Comparison of ENCODE assay signal across 8 mouse cellular contexts in the genomic region with DNA sequence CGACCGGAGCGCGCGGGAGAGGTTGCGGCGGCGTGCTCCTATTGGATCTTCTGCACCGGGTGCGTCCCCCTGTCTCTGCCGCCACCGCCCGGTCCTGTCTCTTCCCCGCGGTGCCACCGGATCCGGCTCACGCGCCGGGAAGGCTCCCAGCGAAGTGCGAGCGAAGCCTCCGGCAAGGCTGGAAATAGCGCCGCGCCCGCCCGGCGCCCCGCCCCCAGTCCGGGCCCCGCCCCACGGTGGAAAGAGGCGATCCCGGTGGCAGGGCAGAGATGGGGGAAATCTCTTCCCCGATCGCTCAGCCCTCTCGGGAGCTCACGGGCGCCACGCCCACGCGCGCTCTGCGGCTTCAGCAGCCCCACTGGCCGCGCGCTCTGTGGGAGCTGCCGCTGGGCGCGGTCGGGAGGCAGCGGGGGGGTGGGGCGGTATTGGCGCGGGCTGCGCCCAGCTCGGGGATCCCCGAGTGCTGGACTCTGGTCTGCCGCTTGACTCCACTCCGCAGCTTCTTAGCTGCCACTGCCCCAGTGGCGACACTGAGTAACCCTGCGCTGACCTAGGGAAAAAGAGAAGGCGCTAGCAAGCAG. TPM values are rescaled to one million over a fixed set of nuclear protein-coding genes. Genes with fewer than 3 reads are reported as not detected.
DNase-seq lines count a peak whose midpoint lies in the region; ATAC-seq lines count a peak whose summit lies in the region.

A gene (minus strand): TSS at position 181 of the 581 bp plus-strand sequence.

- H3K4me3 ChIP-seq in embryonic facial prominence, embryonic 15.5 days (replicated peaks), result peak within 1 kb of the TSS; percentile 53
- H3K4me3 ChIP-seq in heart, embryonic 11.5 days (ENCODE audit: low read depth, low read length), result peak within 1 kb of the TSS; percentile 67
- H3K4me3 ChIP-seq in kidney, embryonic 14.5 days (ENCODE audit: low read length), result peak within 1 kb of the TSS; percentile 46
- peak within 1 kb of the TSS; percentile 64 for H3K4me3 ChIP-seq in limb, embryonic 12.5 days (replicated peaks)
- peak within 1 kb of the TSS; percentile 54 for H3K4me3 ChIP-seq in midbrain, embryonic 13.5 days (replicated peaks)
- H3K4me3 ChIP-seq in stomach, embryonic 14.5 days (ENCODE audit: low read depth, low read length), result peak within 1 kb of the TSS; percentile 55

- under 1% methylated on average over 59 of the region's 65 CpGs for WGBS in embryonic facial prominence, embryonic 15.5 days
- WGBS in heart, embryonic 11.5 days (ENCODE audit: insufficient replicate concordance), result under 1% methylated on average over 46 of the region's 65 CpGs
- 1% methylated on average over 51 of the region's 65 CpGs for WGBS in kidney, embryonic 14.5 days
- WGBS in limb, embryonic 12.5 days, result under 1% methylated on average over 65 of the region's 65 CpGs
- under 1% methylated on average over 64 of the region's 65 CpGs for WGBS in midbrain, embryonic 13.5 days
- under 1% methylated on average over 65 of the region's 65 CpGs for WGBS in stomach, embryonic 14.5 days

- peak; percentile 20 to 21 for DNase-seq in spleen, adult 18-20 months
- no peak for DNase-seq in spleen, adult 12 weeks (ENCODE audit: low spot score)

- H3K9ac ChIP-seq in embryonic facial prominence, embryonic 15.5 days, result peak within 1 kb of the TSS; percentile 22; the same call in 1 of the 2 replicates
- peak within 1 kb of the TSS; percentile 49; the same call in 1 of the 2 replicates for H3K9ac ChIP-seq in heart, embryonic 11.5 days (ENCODE audit: low read depth, low read length)
- H3K9ac ChIP-seq in kidney, embryonic 14.5 days (ENCODE audit: low read depth, low read length), result peak within 1 kb of the TSS; percentile 38
- peak within 1 kb of the TSS; percentile 60 for H3K9ac ChIP-seq in limb, embryonic 12.5 days (replicated peaks)
- H3K9ac ChIP-seq in midbrain, embryonic 13.5 days (replicated peaks), result peak within 1 kb of the TSS; percentile 60
- H3K9ac ChIP-seq in stomach, embryonic 14.5 days (replicated peaks; ENCODE audit: low read depth, low read length), result peak within 1 kb of the TSS; percentile 36; the same call in 1 of the 2 replicates

- no peaks in the 10 kb centered on the region for H3K9me3 ChIP-seq in embryonic facial prominence, embryonic 15.5 days (replicated peaks)
- no peaks in the 10 kb centered on the region for H3K9me3 ChIP-seq in heart, embryonic 11.5 days (replicated peaks; ENCODE audit: control insufficient read depth, low read length)
- no peaks in the 10 kb centered on the region for H3K9me3 ChIP-seq in kidney, embryonic 14.5 days (ENCODE audit: control insufficient read depth, low read length)
- no peaks in the 10 kb centered on the region for H3K9me3 ChIP-seq in limb, embryonic 12.5 days
- no peaks in the 10 kb centered on the region for H3K9me3 ChIP-seq in midbrain, embryonic 13.5 days
- H3K9me3 ChIP-seq in stomach, embryonic 14.5 days (ENCODE audit: control insufficient read depth, low read depth, low read length), result no peaks in the 10 kb centered on the region

- no peaks in the 10 kb centered on the region for H3K36me3 ChIP-seq in embryonic facial prominence, embryonic 15.5 days
- H3K36me3 ChIP-seq in heart, embryonic 11.5 days (ENCODE audit: control insufficient read depth, insufficient read depth, low read length), result no peaks in the 10 kb centered on the region
- H3K36me3 ChIP-seq in kidney, embryonic 14.5 days (ENCODE audit: control insufficient read depth, insufficient read depth, low read length), result no peaks in the 10 kb centered on the region
- H3K36me3 ChIP-seq in limb, embryonic 12.5 days, result no peaks in the 10 kb centered on the region
- H3K36me3 ChIP-seq in midbrain, embryonic 13.5 days, result no peaks in the 10 kb centered on the region
- H3K36me3 ChIP-seq in stomach, embryonic 14.5 days (ENCODE audit: control insufficient read depth, insufficient read depth, low read length), result no peaks in the 10 kb centered on the region

- H3K27ac ChIP-seq in embryonic facial prominence, embryonic 15.5 days (replicated peaks), result no peak within 1 kb of the TSS
- H3K27ac ChIP-seq in heart, embryonic 11.5 days (ENCODE audit: low read depth, low read length), result no peak within 1 kb of the TSS
- H3K27ac ChIP-seq in kidney, embryonic 14.5 days (ENCODE audit: low read depth, low read length), result no peak within 1 kb of the TSS
- H3K27ac ChIP-seq in limb, embryonic 12.5 days, result no peak within 1 kb of the TSS
- peak within 1 kb of the TSS; percentile 51 for H3K27ac ChIP-seq in midbrain, embryonic 13.5 days
- H3K27ac ChIP-seq in stomach, embryonic 14.5 days (ENCODE audit: low read length), result no peak within 1 kb of the TSS

- peaks cover 54% of the 10 kb centered on the region for H3K27me3 ChIP-seq in embryonic facial prominence, embryonic 15.5 days
- peaks cover 53% of the 10 kb centered on the region for H3K27me3 ChIP-seq in heart, embryonic 11.5 days (ENCODE audit: control insufficient read depth, insufficient read depth, low read length)
- H3K27me3 ChIP-seq in kidney, embryonic 14.5 days (ENCODE audit: control insufficient read depth, insufficient read depth, low read length), result peaks cover 47% of the 10 kb centered on the region
- H3K27me3 ChIP-seq in limb, embryonic 12.5 days, result peaks cover 76% of the 10 kb centered on the region
- H3K27me3 ChIP-seq in midbrain, embryonic 13.5 days, result peaks cover 69% of the 10 kb centered on the region
- H3K27me3 ChIP-seq in stomach, embryonic 14.5 days (ENCODE audit: control insufficient read depth, insufficient read depth, low read length), result peaks cover 44% of the 10 kb centered on the region

- peaks cover 24% of the 10 kb centered on the region for H3K4me1 ChIP-seq in embryonic facial prominence, embryonic 15.5 days
- peaks cover 5% of the 10 kb centered on the region for H3K4me1 ChIP-seq in heart, embryonic 11.5 days (ENCODE audit: control insufficient read depth, insufficient read depth, low read length)
- 0 out of 2 replicates have a peak, but pooled peaks cover 6% of the 10 kb centered on the region for H3K4me1 ChIP-seq in kidney, embryonic 14.5 days (ENCODE audit: control insufficient read depth, insufficient read depth, low read length)
- H3K4me1 ChIP-seq in limb, embryonic 12.5 days (replicated peaks), result peaks cover 17% of the 10 kb centered on the region
- peaks cover 49% of the 10 kb centered on the region for H3K4me1 ChIP-seq in midbrain, embryonic 13.5 days (replicated peaks)
- peaks cover 8% of the 10 kb centered on the region; the same call in 1 of the 2 replicates for H3K4me1 ChIP-seq in stomach, embryonic 14.5 days (ENCODE audit: control insufficient read depth, insufficient read depth, low read length)

- peak; percentile 77 for ATAC-seq in embryonic facial prominence, embryonic 15.5 days (ENCODE audit: insufficient number of reproducible peaks, low FRiP score, low TSS enrichment, low read depth)
- ATAC-seq in heart, embryonic 11.5 days (replicated peaks; ENCODE audit: insufficient number of reproducible peaks, low FRiP score, low TSS enrichment), result peak; percentile 66
- peak; percentile 84 for ATAC-seq in kidney, embryonic 14.5 days (ENCODE audit: low FRiP score, low TSS enrichment)
- peak; percentile 63; the same call in 1 of the 2 replicates for ATAC-seq in limb, embryonic 12.5 days (ENCODE audit: insufficient number of reproducible peaks, insufficient read depth, low FRiP score, low TSS enrichment, low read depth)
- peak; percentile 72 for ATAC-seq in midbrain, embryonic 13.5 days
- peak; percentile 88 for ATAC-seq in stomach, embryonic 14.5 days (ENCODE audit: insufficient number of reproducible peaks, insufficient read depth, low FRiP score, low read depth)

- peak within 1 kb of the TSS; percentile 95 for H3K4me2 ChIP-seq in embryonic facial prominence, embryonic 15.5 days (replicated peaks)
- H3K4me2 ChIP-seq in heart, embryonic 11.5 days, result peak within 1 kb of the TSS; percentile 98
- H3K4me2 ChIP-seq in kidney, embryonic 14.5 days (replicated peaks; ENCODE audit: low read depth, low read length), result peak within 1 kb of the TSS; percentile 98
- peak within 1 kb of the TSS; percentile 92 for H3K4me2 ChIP-seq in limb, embryonic 12.5 days
- H3K4me2 ChIP-seq in midbrain, embryonic 13.5 days (replicated peaks), result peak within 1 kb of the TSS; percentile 91
- peak within 1 kb of the TSS; percentile 81 for H3K4me2 ChIP-seq in stomach, embryonic 14.5 days (replicated peaks; ENCODE audit: low read depth, low read length)

RNA-seq across cellular contexts. Expression of the gene that starts here (rescaled TPM):
- polyA plus RNA-seq in embryonic facial prominence, embryonic 15.5 days (2015; fragmentation: Nextera tagmentation; extraction: Ambion mirVana), result 2.7 and 4.2 TPM in 2 replicates
- polyA plus RNA-seq in heart, embryonic 11.5 days (2014; fragmentation: Nextera tagmentation; extraction: Ambion mirVana), result 1.2 and 1.6 TPM in 2 replicates
- 8.7 and 9.1 TPM in 2 replicates for polyA plus RNA-seq in kidney, embryonic 14.5 days (2014; fragmentation: Nextera tagmentation; extraction: Ambion mirVana)
- 3.2 and 4.1 TPM in 2 replicates for polyA plus RNA-seq in limb, embryonic 12.5 days (2016; fragmentation: Nextera tagmentation; extraction: Ambion mirVana)
- 20.5 and 21.2 TPM in 2 replicates for polyA plus RNA-seq in midbrain, embryonic 13.5 days (2015; fragmentation: Nextera tagmentation; extraction: Ambion mirVana)
- polyA plus RNA-seq in stomach, embryonic 14.5 days (2014; fragmentation: Nextera tagmentation; extraction: Ambion mirVana), result 2.5 and 4.1 TPM in 2 replicates
